Mouse (Mus musculus): ENCODE data around the gene Paxx. TPM values are rescaled to one million over a fixed set of nuclear protein-coding genes. Genes with fewer than 3 reads are reported as not detected.

The Paxx gene
- polyA plus RNA-seq, 1 experiment: 196 TPM

DNA sequence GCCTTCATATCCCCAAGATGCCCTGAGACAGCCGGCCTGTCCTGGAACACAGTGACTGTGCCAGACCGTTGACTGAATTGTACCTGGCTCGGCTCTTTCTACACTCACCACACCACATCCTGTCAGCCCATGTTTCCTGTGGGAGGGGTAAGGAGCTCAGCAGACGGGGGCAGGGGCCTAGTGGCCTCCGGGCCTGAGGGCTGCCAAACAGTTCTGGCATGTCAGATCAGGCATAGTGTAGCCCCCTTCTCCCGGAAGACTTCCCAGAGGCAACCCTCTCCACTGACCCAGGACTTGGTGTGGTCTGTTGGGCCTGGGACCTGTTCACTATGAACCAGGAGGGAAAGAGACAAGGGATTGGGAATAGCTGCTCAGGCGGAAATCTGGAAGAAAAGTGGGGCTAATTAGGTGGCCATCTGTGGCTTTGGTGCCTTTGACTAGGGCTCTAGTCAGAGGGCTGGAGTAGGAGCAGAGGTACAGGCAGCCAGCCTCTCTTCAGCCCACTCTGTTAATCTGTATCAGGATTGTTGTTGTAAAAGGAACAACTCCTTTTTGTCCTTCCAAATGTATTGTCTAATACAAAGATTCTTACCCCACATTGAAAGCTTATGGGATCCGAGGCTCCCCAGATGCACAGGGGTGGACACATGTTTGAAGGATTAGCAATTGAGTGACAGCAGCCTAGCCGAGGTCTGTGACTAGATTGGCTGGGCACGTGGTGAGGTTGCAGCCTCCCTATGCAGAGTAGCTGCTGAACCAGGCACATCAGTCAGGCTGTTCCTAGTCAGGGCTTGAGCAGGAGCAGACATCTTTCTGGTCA is 5.1 kb upstream of the Paxx start:
- Histone ChIP-seq H3K27me3 (ENCODE audit: control insufficient read depth, insufficient read depth, low read length) (no peaks in the 10 kb centered on the region), H3K4me3 (replicated peaks; ENCODE audit: insufficient read depth, low read depth, low read length) (no peak overlapping the region), H3K27ac (ENCODE audit: insufficient read depth, low read length) (peak overlapping the region; percentile 70), H3K4me1 (ENCODE audit: control insufficient read depth, insufficient read depth, low read length) (peaks cover 70% of the 10 kb centered on the region)
- DNase-seq: peak; percentile 54 to 61
- WGBS: 19% methylated on average over 10 of the region's 10 CpGs
- TF ChIP-seq CTCF (IDR thresholded peaks at IDR 0.05; ENCODE audit: borderline replicate concordance, insufficient read depth, low read depth, low read length) (no peak), POLR2A (IDR thresholded peaks at IDR 0.05; ENCODE audit: borderline replicate concordance, insufficient read depth, low read length) (0 out of 2 replicates have a peak, but pooled peaks have one; percentile 15)

DNA sequence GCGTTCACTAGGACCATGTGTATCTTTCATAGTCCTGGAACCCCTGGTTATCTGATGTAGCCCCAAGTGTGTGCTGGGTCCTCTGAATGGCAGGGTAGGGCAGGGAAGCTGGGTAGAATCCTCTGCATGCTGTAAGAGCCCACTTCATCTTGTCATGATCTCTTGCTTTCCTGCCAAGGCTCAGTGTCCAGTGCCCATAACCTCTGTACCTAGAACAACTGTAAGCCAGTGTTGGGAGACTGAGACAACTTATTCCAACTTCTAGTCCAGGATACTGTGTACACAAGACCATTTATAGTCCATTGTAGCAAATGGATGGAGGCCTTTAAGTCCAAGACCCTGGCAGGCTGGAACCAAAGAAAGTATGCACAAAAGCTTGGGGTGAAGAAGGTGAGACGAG is 4.4 kb upstream of the Paxx start:
- Histone ChIP-seq H3K27ac (ENCODE audit: insufficient read depth, low read length) (peak overlapping the region; percentile 70), H3K27me3 (ENCODE audit: control insufficient read depth, insufficient read depth, low read length) (no peaks in the 10 kb centered on the region), H3K4me1 (ENCODE audit: control insufficient read depth, insufficient read depth, low read length) (peaks cover 70% of the 10 kb centered on the region), H3K4me3 (replicated peaks; ENCODE audit: insufficient read depth, low read depth, low read length) (no peak overlapping the region)
- TF ChIP-seq POLR2A (IDR thresholded peaks at IDR 0.05; ENCODE audit: borderline replicate concordance, insufficient read depth, low read length) (no peak), CTCF (IDR thresholded peaks at IDR 0.05; ENCODE audit: borderline replicate concordance, insufficient read depth, low read depth, low read length) (no peak)
- DNase-seq: no peak
- 87% methylated on average over 2 of the region's 2 CpGs for WGBS

DNA sequence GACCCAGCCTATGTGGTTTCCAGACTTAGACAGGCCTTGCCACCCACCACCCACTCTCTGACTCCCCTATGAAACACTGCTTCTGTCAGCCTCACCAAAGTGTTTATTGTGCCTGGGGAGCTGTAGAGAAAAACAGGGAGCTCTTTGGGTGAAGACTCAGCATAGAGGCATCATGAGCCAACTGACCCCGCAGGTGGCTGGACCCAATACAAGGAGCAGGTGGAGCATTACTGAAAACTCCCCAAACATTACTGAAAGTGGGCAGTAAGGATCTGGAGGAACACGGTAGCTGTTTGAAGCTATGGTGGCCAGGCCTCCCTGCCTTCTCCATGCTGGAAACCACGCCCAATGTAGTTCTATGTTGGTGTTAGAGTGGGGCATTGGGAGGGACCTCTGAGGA is 2.7 kb upstream of the Paxx start:
- peaks cover 62% of the 10 kb centered on the region for H3K4me1 ChIP-seq (ENCODE audit: control insufficient read depth, insufficient read depth, low read length)
- H3K27ac ChIP-seq (ENCODE audit: insufficient read depth, low read length): peak overlapping the region; percentile 67
- WGBS: 35% methylated on average over 3 of the region's 3 CpGs

GRCm38 (mm10) chr2:25461407-25461806 is 513 bp upstream of the Paxx start:
- 6% methylated on average over 3 of the region's 3 CpGs for WGBS
- peaks cover 71% of the 10 kb centered on the region for H3K4me1 ChIP-seq (ENCODE audit: control insufficient read depth, insufficient read depth, low read length)
- H3K4me3 ChIP-seq (replicated peaks; ENCODE audit: insufficient read depth, low read depth, low read length): peak overlapping the region; percentile 62
- peak overlapping the region; percentile 97 for H3K27ac ChIP-seq (ENCODE audit: insufficient read depth, low read length)
- H3K27me3 ChIP-seq (ENCODE audit: control insufficient read depth, insufficient read depth, low read length): no peaks in the 10 kb centered on the region
- no peak for TF ChIP-seq POLR2A (IDR thresholded peaks at IDR 0.05; ENCODE audit: borderline replicate concordance, insufficient read depth, low read length)
- TF ChIP-seq CTCF (IDR thresholded peaks at IDR 0.05; ENCODE audit: borderline replicate concordance, insufficient read depth, low read depth, low read length): no peak
- DNase-seq: peak in 1 of 2 experiments; percentile 42

More for the DNA sequence above, 2.7 kb upstream of the Paxx start:
- Histone ChIP-seq H3K4me3 (replicated peaks; ENCODE audit: insufficient read depth, low read depth, low read length) (no peak overlapping the region), H3K27me3 (ENCODE audit: control insufficient read depth, insufficient read depth, low read length) (no peaks in the 10 kb centered on the region)
- DNase-seq: peak; percentile 69 to 78
- TF ChIP-seq CTCF (IDR thresholded peaks at IDR 0.05; ENCODE audit: borderline replicate concordance, insufficient read depth, low read depth, low read length): no peak
- TF ChIP-seq POLR2A (IDR thresholded peaks at IDR 0.05; ENCODE audit: borderline replicate concordance, insufficient read depth, low read length): no peak

DNA sequence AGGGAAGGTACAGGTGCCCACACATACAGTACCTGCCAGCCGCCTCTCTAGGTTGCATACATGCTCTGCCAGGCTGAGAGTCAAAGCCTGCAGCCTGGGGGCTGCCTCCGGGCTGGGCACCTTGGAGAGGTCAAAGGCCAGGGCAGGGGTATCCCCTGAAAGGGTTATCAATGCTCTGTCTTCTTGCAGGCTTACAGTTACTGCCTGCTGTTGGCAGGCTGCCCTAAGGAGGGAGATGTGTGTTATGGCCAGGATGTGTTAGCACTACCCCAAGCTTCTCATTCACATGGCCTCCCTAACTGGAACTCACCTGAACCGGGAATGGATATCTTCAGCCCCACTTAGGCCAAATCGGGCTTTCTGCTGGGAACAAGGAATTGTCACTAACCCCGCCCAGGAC is 759 bp downstream of the Paxx start:
- no peak for DNase-seq
- peak overlapping the region; percentile 80 for H3K27ac ChIP-seq (ENCODE audit: insufficient read depth, low read length)
- H3K4me1 ChIP-seq (ENCODE audit: control insufficient read depth, insufficient read depth, low read length): peaks cover 68% of the 10 kb centered on the region
- H3K4me3 ChIP-seq (replicated peaks; ENCODE audit: insufficient read depth, low read depth, low read length): peak overlapping the region; percentile 62
- no peaks in the 10 kb centered on the region for H3K27me3 ChIP-seq (ENCODE audit: control insufficient read depth, insufficient read depth, low read length)
- WGBS: 4% methylated on average over 5 of the region's 5 CpGs
- TF ChIP-seq POLR2A (IDR thresholded peaks at IDR 0.05; ENCODE audit: borderline replicate concordance, insufficient read depth, low read length): no peak
- TF ChIP-seq CTCF (IDR thresholded peaks at IDR 0.05; ENCODE audit: borderline replicate concordance, insufficient read depth, low read depth, low read length): no peak

- H3K4me1 ChIP-seq (ENCODE audit: control insufficient read depth, insufficient read depth, low read length): peaks cover 55% of the 10 kb centered on the region
- H3K27me3 ChIP-seq (ENCODE audit: control insufficient read depth, insufficient read depth, low read length): no peaks in the 10 kb centered on the region
- DNase-seq: peak; percentile 52 to 55
- TF ChIP-seq CTCF (IDR thresholded peaks at IDR 0.05; ENCODE audit: borderline replicate concordance, insufficient read depth, low read depth, low read length) (peak; percentile 22; the same call in 1 of the 2 replicates), POLR2A (IDR thresholded peaks at IDR 0.05; ENCODE audit: borderline replicate concordance, insufficient read depth, low read length) (0 out of 2 replicates have a peak, but pooled peaks have one; percentile 5)
- H3K27ac ChIP-seq (ENCODE audit: insufficient read depth, low read length): peak overlapping the region; percentile 80; the same call in 1 of the 2 replicates
- WGBS: 15% methylated on average over 5 of the region's 5 CpGs
- peak overlapping the region; percentile 62 for H3K4me3 ChIP-seq (replicated peaks; ENCODE audit: insufficient read depth, low read depth, low read length)
Observed at GRCm38 (mm10) chr2:25458911-25459310, 2.0 kb downstream of the Paxx start.

- WGBS: 64% methylated on average over 9 of the region's 9 CpGs
- TF ChIP-seq POLR2A (IDR thresholded peaks at IDR 0.05; ENCODE audit: borderline replicate concordance, insufficient read depth, low read length) (no peak), CTCF (IDR thresholded peaks at IDR 0.05; ENCODE audit: borderline replicate concordance, insufficient read depth, low read depth, low read length) (no peak)
- no peaks in the 10 kb centered on the region for H3K27me3 ChIP-seq (ENCODE audit: control insufficient read depth, insufficient read depth, low read length)
Observed at GRCm38 (mm10) chr2:25457022-25457896, 3.6 kb downstream of the Paxx start.

More at GRCm38 (mm10) chr2:25457022-25457896, 3.6 kb downstream of the Paxx start:
- Histone ChIP-seq H3K27ac (ENCODE audit: insufficient read depth, low read length) (peak overlapping the region; percentile 28; the same call in 1 of the 2 replicates), H3K4me1 (ENCODE audit: control insufficient read depth, insufficient read depth, low read length) (peaks cover 46% of the 10 kb centered on the region), H3K4me3 (replicated peaks; ENCODE audit: insufficient read depth, low read depth, low read length) (no peak overlapping the region)
- peak; percentile 55 to 59 for DNase-seq

Data from cerebellum, adult 2 months (tissue).